Mouse (Mus musculus): ENCODE measurements around the gene Pnpla7. TPM values are rescaled to one million over a fixed set of nuclear protein-coding genes. Genes with fewer than 3 reads are reported as not detected.

The Pnpla7 gene
- polyA plus RNA-seq, 1 experiment from 2014 or later: 6.8 TPM

- Histone ChIP-seq H3K4me2 (ENCODE audit: low read length) (peak within 1 kb of the TSS; percentile 88), H3K27ac (ENCODE audit: low read depth) (no peak within 1 kb of the TSS), H3K9me3 (ENCODE audit: control insufficient read depth, low read length) (no peaks in the 10 kb centered on the region), H3K4me3 (ENCODE audit: low read depth, low read length) (peak within 1 kb of the TSS; percentile 58), H3K36me3 (ENCODE audit: control insufficient read depth, insufficient read depth, low read length) (peaks cover 22% of the 10 kb centered on the region), H3K9ac (ENCODE audit: low read length) (peak within 1 kb of the TSS; percentile 69), H3K27me3 (replicated peaks; ENCODE audit: control insufficient read depth, insufficient read depth, low read length) (no peaks in the 10 kb centered on the region), H3K4me1 (replicated peaks; ENCODE audit: control insufficient read depth, insufficient read depth, low read length) (peaks cover 6% of the 10 kb centered on the region)
- DNase-seq (ENCODE audit: low spot score): peak; percentile 92
- peak; percentile 92 for ATAC-seq (replicated peaks; ENCODE audit: low FRiP score, low TSS enrichment, low read depth)
- 5% methylated on average over 47 of the region's 47 CpGs for WGBS
Measured at GRCm38 (mm10) chr2:25054221-25055067, 78.6 kb downstream of the Pnpla7 start, which contains the start of gene Nsmf. Gene Nsmf, plus strand, starts transcription at chr2:25054355.

- WGBS: 51% methylated on average over 2 of the region's 2 CpGs
Measured at GRCm38 (mm10) chr2:25055068-25055405, 79.2 kb downstream of the Pnpla7 start.

GRCm38 (mm10) chr2:25055409-25056155 is 79.7 kb downstream of the Pnpla7 start:
- H3K4me3 ChIP-seq (ENCODE audit: low read depth, low read length): no peak overlapping the region; the same call in 1 of the 2 replicates
- H3K27ac ChIP-seq (ENCODE audit: low read depth): no peak overlapping the region
- no peak for ATAC-seq (replicated peaks; ENCODE audit: low FRiP score, low TSS enrichment, low read depth)
- H3K9me3 ChIP-seq (ENCODE audit: control insufficient read depth, low read length): no peaks in the 10 kb centered on the region
- peaks cover 6% of the 10 kb centered on the region for H3K4me1 ChIP-seq (replicated peaks; ENCODE audit: control insufficient read depth, insufficient read depth, low read length)
- no peak overlapping the region for H3K9ac ChIP-seq (ENCODE audit: low read length)
- DNase-seq (ENCODE audit: low spot score): no peak
- peak overlapping the region; percentile 88 for H3K4me2 ChIP-seq (ENCODE audit: low read length)
- no peaks in the 10 kb centered on the region for H3K27me3 ChIP-seq (replicated peaks; ENCODE audit: control insufficient read depth, insufficient read depth, low read length)
- H3K36me3 ChIP-seq (ENCODE audit: control insufficient read depth, insufficient read depth, low read length): peaks cover 33% of the 10 kb centered on the region
- WGBS: 90% methylated on average over 21 of the region's 21 CpGs

More at GRCm38 (mm10) chr2:25055068-25055405, 79.2 kb downstream of the Pnpla7 start:
- H3K9ac ChIP-seq (ENCODE audit: low read length): peak overlapping the region; percentile 69
- H3K27ac ChIP-seq (ENCODE audit: low read depth): no peak overlapping the region
- peaks cover 28% of the 10 kb centered on the region for H3K36me3 ChIP-seq (ENCODE audit: control insufficient read depth, insufficient read depth, low read length)
- H3K9me3 ChIP-seq (ENCODE audit: control insufficient read depth, low read length): no peaks in the 10 kb centered on the region
- DNase-seq (ENCODE audit: low spot score): no peak
- H3K4me3 ChIP-seq (ENCODE audit: low read depth, low read length): peak overlapping the region; percentile 58
- H3K27me3 ChIP-seq (replicated peaks; ENCODE audit: control insufficient read depth, insufficient read depth, low read length): no peaks in the 10 kb centered on the region
- peaks cover 6% of the 10 kb centered on the region for H3K4me1 ChIP-seq (replicated peaks; ENCODE audit: control insufficient read depth, insufficient read depth, low read length)
- ATAC-seq (replicated peaks; ENCODE audit: low FRiP score, low TSS enrichment, low read depth): no peak
- H3K4me2 ChIP-seq (ENCODE audit: low read length): peak overlapping the region; percentile 88

GRCm38 (mm10) chr2:25058926-25059325 is 83.1 kb downstream of the Pnpla7 start:
- no peak overlapping the region for H3K9ac ChIP-seq (ENCODE audit: low read length)
- no peak for DNase-seq (ENCODE audit: low spot score)
- H3K4me2 ChIP-seq (ENCODE audit: low read length): no peak overlapping the region
- H3K9me3 ChIP-seq (ENCODE audit: control insufficient read depth, low read length): no peaks in the 10 kb centered on the region
- ATAC-seq (replicated peaks; ENCODE audit: low FRiP score, low TSS enrichment, low read depth): no peak
- H3K4me3 ChIP-seq (ENCODE audit: low read depth, low read length): no peak overlapping the region
- no peaks in the 10 kb centered on the region for H3K27me3 ChIP-seq (replicated peaks; ENCODE audit: control insufficient read depth, insufficient read depth, low read length)
- H3K4me1 ChIP-seq (replicated peaks; ENCODE audit: control insufficient read depth, insufficient read depth, low read length): peaks cover 6% of the 10 kb centered on the region
- peaks cover 46% of the 10 kb centered on the region for H3K36me3 ChIP-seq (ENCODE audit: control insufficient read depth, insufficient read depth, low read length)
- no peak overlapping the region for H3K27ac ChIP-seq (ENCODE audit: low read depth)
- WGBS: 86% methylated on average over 7 of the region's 7 CpGs

GRCm38 (mm10) chr2:25063523-25063922 is 87.7 kb downstream of the Pnpla7 start:
- 90% methylated on average over 5 of the region's 5 CpGs for whole genome bisulfite sequencing
- Histone ChIP-seq H3K36me3 (ENCODE audit: control insufficient read depth, insufficient read depth, low read length) (peaks cover 26% of the 10 kb centered on the region), H3K9ac (ENCODE audit: low read length) (no peak overlapping the region), H3K4me1 (replicated peaks; ENCODE audit: control insufficient read depth, insufficient read depth, low read length) (no peaks in the 10 kb centered on the region), H3K27me3 (replicated peaks; ENCODE audit: control insufficient read depth, insufficient read depth, low read length) (no peaks in the 10 kb centered on the region), H3K4me2 (ENCODE audit: low read length) (no peak overlapping the region), H3K9me3 (ENCODE audit: control insufficient read depth, low read length) (no peaks in the 10 kb centered on the region), H3K4me3 (ENCODE audit: low read depth, low read length) (no peak overlapping the region), H3K27ac (ENCODE audit: low read depth) (no peak overlapping the region)
- DNase-seq (ENCODE audit: low spot score): no peak
- ATAC-seq (replicated peaks; ENCODE audit: low FRiP score, low TSS enrichment, low read depth): no peak

GRCm38 (mm10) chr2:25064285-25064684 is 88.5 kb downstream of the Pnpla7 start:
- Histone ChIP-seq H3K4me3 (ENCODE audit: low read depth, low read length) (no peak overlapping the region), H3K4me1 (replicated peaks; ENCODE audit: control insufficient read depth, insufficient read depth, low read length) (no peaks in the 10 kb centered on the region), H3K36me3 (ENCODE audit: control insufficient read depth, insufficient read depth, low read length) (peaks cover 26% of the 10 kb centered on the region), H3K27ac (ENCODE audit: low read depth) (no peak overlapping the region), H3K27me3 (replicated peaks; ENCODE audit: control insufficient read depth, insufficient read depth, low read length) (no peaks in the 10 kb centered on the region), H3K9ac (ENCODE audit: low read length) (no peak overlapping the region), H3K9me3 (ENCODE audit: control insufficient read depth, low read length) (no peaks in the 10 kb centered on the region), H3K4me2 (ENCODE audit: low read length) (no peak overlapping the region)
- WGBS: 92% methylated on average over 1 of the region's 1 CpGs
- no peak for ATAC-seq (replicated peaks; ENCODE audit: low FRiP score, low TSS enrichment, low read depth)
- no peak for DNase-seq (ENCODE audit: low spot score)

GRCm38 (mm10) chr2:25065537-25065936 is 89.7 kb downstream of the Pnpla7 start:
- H3K27me3 ChIP-seq (replicated peaks; ENCODE audit: control insufficient read depth, insufficient read depth, low read length): no peaks in the 10 kb centered on the region
- H3K4me1 ChIP-seq (replicated peaks; ENCODE audit: control insufficient read depth, insufficient read depth, low read length): no peaks in the 10 kb centered on the region
- no peak overlapping the region for H3K4me2 ChIP-seq (ENCODE audit: low read length)
- peaks cover 13% of the 10 kb centered on the region for H3K36me3 ChIP-seq (ENCODE audit: control insufficient read depth, insufficient read depth, low read length)
- DNase-seq (ENCODE audit: low spot score): no peak
- ATAC-seq (replicated peaks; ENCODE audit: low FRiP score, low TSS enrichment, low read depth): no peak
- H3K9me3 ChIP-seq (ENCODE audit: control insufficient read depth, low read length): no peaks in the 10 kb centered on the region
- no peak overlapping the region for H3K4me3 ChIP-seq (ENCODE audit: low read depth, low read length)
- H3K9ac ChIP-seq (ENCODE audit: low read length): no peak overlapping the region
- no peak overlapping the region for H3K27ac ChIP-seq (ENCODE audit: low read depth)

- H3K36me3 ChIP-seq (ENCODE audit: control insufficient read depth, insufficient read depth, low read length): peaks cover 4% of the 10 kb centered on the region
- ATAC-seq (replicated peaks; ENCODE audit: low FRiP score, low TSS enrichment, low read depth): no peak
- DNase-seq (ENCODE audit: low spot score): no peak
- H3K9me3 ChIP-seq (ENCODE audit: control insufficient read depth, low read length): no peaks in the 10 kb centered on the region
- H3K4me2 ChIP-seq (ENCODE audit: low read length): no peak overlapping the region
- no peak overlapping the region for H3K27ac ChIP-seq (ENCODE audit: low read depth)
- H3K4me3 ChIP-seq (ENCODE audit: low read depth, low read length): no peak overlapping the region
- no peaks in the 10 kb centered on the region for H3K4me1 ChIP-seq (replicated peaks; ENCODE audit: control insufficient read depth, insufficient read depth, low read length)
- 85% methylated on average over 4 of the region's 4 CpGs for WGBS
- no peaks in the 10 kb centered on the region for H3K27me3 ChIP-seq (replicated peaks; ENCODE audit: control insufficient read depth, insufficient read depth, low read length)
- no peak overlapping the region for H3K9ac ChIP-seq (ENCODE audit: low read length)
Measured at GRCm38 (mm10) chr2:25066552-25066951, 90.7 kb downstream of the Pnpla7 start.

Data from intestine, embryonic 14.5 days (tissue).